Mouse (Mus musculus): ENCODE data around the gene Spns3. TPM values are rescaled to one million over a fixed set of nuclear protein-coding genes. Genes with fewer than 3 reads are reported as not detected.

The Spns3 gene
- total and polyA plus RNA-seq, 3 experiments = 5.2 to 12.7 TPM; not detected in 1

DNA sequence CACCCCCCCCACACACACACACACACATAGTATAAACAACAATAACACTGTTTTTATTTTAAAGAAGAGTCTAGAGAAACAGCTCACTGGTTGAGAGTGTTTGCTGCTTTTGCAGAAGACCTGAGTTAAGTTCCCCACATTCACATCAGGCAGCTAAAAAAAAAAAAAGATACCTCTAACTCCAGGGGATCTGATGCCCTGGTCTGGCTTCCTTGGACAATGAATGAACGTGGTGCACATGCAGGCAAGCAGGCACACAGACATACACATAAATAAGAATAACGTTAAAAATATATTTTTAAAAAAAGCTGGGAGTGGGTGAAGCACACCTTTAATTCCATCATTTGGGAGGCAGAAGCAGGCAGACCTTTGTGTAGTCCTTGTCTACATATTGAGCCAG lies 6.6 kb upstream of the Spns3 start:
- Histone ChIP-seq H3K4me1 (ENCODE audit: control insufficient read depth in 1 of 2, insufficient read depth in 2 of 2, low read length in 2 of 2) (peaks cover 4 to 20% of the 10 kb centered on the region in 2 experiments; a peak in 3 of 4 replicates), H3K9me3 (replicated peaks; ENCODE audit: insufficient read depth, low read length) (no peaks in the 10 kb centered on the region)
- no peak for TF ChIP-seq RAD21 (IDR thresholded peaks at IDR 0.05; ENCODE audit: low read depth, low read length)
- peak; percentile 91 for TF ChIP-seq ZNF384 (IDR thresholded peaks at IDR 0.05; ENCODE audit: low read depth, low read length)

DNA sequence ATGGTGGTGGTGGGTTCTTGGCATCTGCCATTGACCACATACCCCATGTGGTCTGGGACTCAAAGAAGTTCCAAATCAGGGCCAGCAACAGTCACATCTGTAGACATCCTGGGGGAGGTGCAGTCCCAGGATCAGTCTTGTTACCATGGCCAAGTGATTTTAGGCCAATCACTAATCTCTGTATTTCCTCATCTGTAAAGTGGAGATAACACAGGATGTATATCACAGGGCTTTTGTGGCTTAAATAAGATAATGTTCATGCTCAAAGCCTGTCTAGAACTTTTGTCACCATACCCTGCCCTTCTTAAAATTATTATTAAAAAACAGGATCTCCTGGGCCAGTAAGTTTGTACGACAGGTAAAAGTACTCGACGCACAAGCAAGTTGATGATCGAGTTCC lies 6.2 kb upstream of the Spns3 start:
- Histone ChIP-seq H3K36me3 (ENCODE audit: control insufficient read depth in 1 of 2, insufficient read depth in 2 of 2, low read length in 2 of 2) (peaks cover 0 to 14% of the 10 kb centered on the region in 2 experiments; a peak in 2 of 4 replicates), H3K9ac (ENCODE audit: control insufficient read depth, low read depth, low read length, poor library complexity, severe bottlenecking) (no peak overlapping the region), H3K27me3 (ENCODE audit: control insufficient read depth in 1 of 2, insufficient read depth in 2 of 2, low read length in 2 of 2) (no peaks in the 10 kb centered on the region), H3K27ac (ENCODE audit: control insufficient read depth, low read depth, low read length) (no peak overlapping the region), H3K4me3 (ENCODE audit: control insufficient read depth in 1 of 2, insufficient read depth in 1 of 2, low read depth in 2 of 2, low read length in 2 of 2) (no peak overlapping the region), H3K9me3 (replicated peaks; ENCODE audit: insufficient read depth, low read length) (no peaks in the 10 kb centered on the region), H3K4me1 (ENCODE audit: control insufficient read depth in 1 of 2, insufficient read depth in 2 of 2, low read length in 2 of 2) (peaks cover 4 to 20% of the 10 kb centered on the region in 2 experiments; a peak in 3 of 4 replicates), H3K79me2 (ENCODE audit: control insufficient read depth, insufficient read depth, low read length, poor library complexity) (no peaks in the 10 kb centered on the region)
- DNase-seq (ENCODE audit: low read depth, low spot score) = no peak
- no peak for TF ChIP-seq BHLHE40 (IDR thresholded peaks at IDR 0.05; ENCODE audit: borderline replicate concordance, low read depth, low read length)
- TF ChIP-seq USF2 (IDR thresholded peaks at IDR 0.05; ENCODE audit: borderline replicate concordance in 1 of 2, insufficient read depth in 1 of 2, low read depth in 1 of 2, low read length in 2 of 2) = no peak
- TF ChIP-seq CHD2 (IDR thresholded peaks at IDR 0.05; ENCODE audit: low read length) = no peak
- TF ChIP-seq NELFE (IDR thresholded peaks at IDR 0.05; ENCODE audit: low read depth, low read length) = no peak
- TF ChIP-seq ZMIZ1 (IDR thresholded peaks at IDR 0.05; ENCODE audit: low read depth, low read length) = no peak
- TF ChIP-seq TBP (IDR thresholded peaks at IDR 0.05; ENCODE audit: low read depth, low read length) = no peak
- no peak for TF ChIP-seq USF1 (IDR thresholded peaks at IDR 0.05; ENCODE audit: low read depth, low read length)
- TF ChIP-seq RCOR1 (IDR thresholded peaks at IDR 0.05; ENCODE audit: low read depth, low read length) = peak; percentile 77
- no peak for TF ChIP-seq CHD1 (IDR thresholded peaks at IDR 0.05; ENCODE audit: low read depth, low read length)
- no peak for TF ChIP-seq ZKSCAN1 (IDR thresholded peaks at IDR 0.05; ENCODE audit: low read depth, low read length)
- TF ChIP-seq GATA1 (IDR thresholded peaks at IDR 0.05; ENCODE audit: low read depth, low read length) = peak; percentile 77
- peak; percentile 74 for TF ChIP-seq TCF12 (IDR thresholded peaks at IDR 0.05; ENCODE audit: low read depth, low read length)
- 0 out of 4 replicates have a peak, but pooled peaks of 1 of the 2 experiments have one; percentile 23 for TF ChIP-seq EP300 (IDR thresholded peaks at IDR 0.05; ENCODE audit: low read depth in 1 of 2, low read length in 2 of 2)
- no peak for TF ChIP-seq ZNF384 (IDR thresholded peaks at IDR 0.05; ENCODE audit: low read depth, low read length)

More for the DNA sequence above, 6.6 kb upstream of the Spns3 start:
- Histone ChIP-seq H3K27me3 (ENCODE audit: control insufficient read depth in 1 of 2, insufficient read depth in 2 of 2, low read length in 2 of 2) (no peaks in the 10 kb centered on the region), H3K27ac (ENCODE audit: control insufficient read depth, low read depth, low read length) (no peak overlapping the region), H3K79me2 (ENCODE audit: control insufficient read depth, insufficient read depth, low read length, poor library complexity) (no peaks in the 10 kb centered on the region), H3K9ac (ENCODE audit: control insufficient read depth, low read depth, low read length, poor library complexity, severe bottlenecking) (no peak overlapping the region), H3K4me3 (ENCODE audit: control insufficient read depth in 1 of 2, insufficient read depth in 1 of 2, low read depth in 2 of 2, low read length in 2 of 2) (no peak overlapping the region), H3K36me3 (ENCODE audit: control insufficient read depth in 1 of 2, insufficient read depth in 2 of 2, low read length in 2 of 2) (peaks cover 0 to 14% of the 10 kb centered on the region in 2 experiments; a peak in 2 of 4 replicates)
- no peak for DNase-seq (ENCODE audit: low read depth, low spot score)

All from MEL (cell line).